Mouse (Mus musculus): ENCODE data around the gene Selenof. TPM values are rescaled to one million over a fixed set of nuclear protein-coding genes. Genes with fewer than 3 reads are reported as not detected.
A peak's percentile ranks its signal among the peaks of the same experiment; 100 is the strongest.

Gene Selenof
- polyA plus RNA-seq, 1 experiment = 264 TPM

- Histone ChIP-seq H3K4me3 (no peak overlapping the region), H3K36me3 (ENCODE audit: control insufficient read depth, insufficient read depth) (no peaks in the 10 kb centered on the region), H3ac (ENCODE audit: control insufficient read depth, insufficient read length) (no peak overlapping the region), H3K4me2 (ENCODE audit: low read depth) (no peak overlapping the region), H3K79me2 (ENCODE audit: control insufficient read depth, insufficient read depth) (no peaks in the 10 kb centered on the region), H3K27me3 (ENCODE audit: control insufficient read depth, insufficient read depth, insufficient read length) (no peaks in the 10 kb centered on the region)
- no peak for TF ChIP-seq POLR2A (IDR thresholded peaks at IDR 0.05; ENCODE audit: insufficient read length, low read depth)
- TF ChIP-seq USF1 (IDR thresholded peaks at IDR 0.05; ENCODE audit: low read depth) = no peak
- TF ChIP-seq SRF (IDR thresholded peaks at IDR 0.05; ENCODE audit: control insufficient read depth, insufficient read length, low read depth) = no peak
These were observed 55.6 kb downstream of the Selenof start for GRCm38 (mm10) chr3:144625691-144626090.

GRCm38 (mm10) chr3:144628005-144628914, 58.2 kb downstream of the Selenof start:
- Histone ChIP-seq H3K4me2 (ENCODE audit: low read depth) (peak overlapping the region; percentile 8), H3K36me3 (ENCODE audit: control insufficient read depth, insufficient read depth) (no peaks in the 10 kb centered on the region), H3K79me2 (ENCODE audit: control insufficient read depth, insufficient read depth) (no peaks in the 10 kb centered on the region), H3K27me3 (ENCODE audit: control insufficient read depth, insufficient read depth, insufficient read length) (no peaks in the 10 kb centered on the region), H3ac (ENCODE audit: control insufficient read depth, insufficient read length) (no peak overlapping the region), H3K4me3 (no peak overlapping the region)
- TF ChIP-seq POLR2A (IDR thresholded peaks at IDR 0.05; ENCODE audit: insufficient read length, low read depth) = no peak
- TF ChIP-seq REST (IDR thresholded peaks at IDR 0.05; ENCODE audit: insufficient read depth, insufficient read length) = no peak

GRCm38 (mm10) chr3:144628915-144629230, 58.8 kb downstream of the Selenof start:
- Histone ChIP-seq H3K36me3 (ENCODE audit: control insufficient read depth, insufficient read depth) (no peaks in the 10 kb centered on the region), H3K79me2 (ENCODE audit: control insufficient read depth, insufficient read depth) (no peaks in the 10 kb centered on the region), H3K4me2 (ENCODE audit: low read depth) (no peak overlapping the region), H3ac (ENCODE audit: control insufficient read depth, insufficient read length) (no peak overlapping the region), H3K4me3 (no peak overlapping the region), H3K27me3 (ENCODE audit: control insufficient read depth, insufficient read depth, insufficient read length) (no peaks in the 10 kb centered on the region)
- TF ChIP-seq USF1 (IDR thresholded peaks at IDR 0.05; ENCODE audit: low read depth) (no peak), POLR2A (IDR thresholded peaks at IDR 0.05; ENCODE audit: insufficient read length, low read depth) (no peak), MAX (IDR thresholded peaks at IDR 0.05; ENCODE audit: low read depth) (no peak), TCF3 (IDR thresholded peaks at IDR 0.05; ENCODE audit: insufficient read length, low read depth) (no peak), MYOG (IDR thresholded peaks at IDR 0.05; ENCODE audit: control insufficient read depth in 1 of 3, insufficient read depth in 1 of 3, insufficient read length in 2 of 3, low read depth in 2 of 3) (no peak), POLR2AphosphoS2 (IDR thresholded peaks at IDR 0.05; ENCODE audit: insufficient read length, low read depth) (no peak), MYOD1 (IDR thresholded peaks at IDR 0.05; ENCODE audit: control insufficient read depth in 1 of 3, insufficient read length in 2 of 3, low read depth in 2 of 3) (no peak), REST (IDR thresholded peaks at IDR 0.05; ENCODE audit: insufficient read depth, insufficient read length) (no peak), E2F4 (IDR thresholded peaks at IDR 0.05; ENCODE audit: insufficient read depth) (no peak), SRF (IDR thresholded peaks at IDR 0.05; ENCODE audit: control insufficient read depth, insufficient read length, low read depth) (no peak), CEBPB (IDR thresholded peaks at IDR 0.05; ENCODE audit: insufficient read depth, poor library complexity, severe bottlenecking) (no peak)

- Histone ChIP-seq H3K36me3 (ENCODE audit: control insufficient read depth, insufficient read depth) (no peaks in the 10 kb centered on the region), H3ac (ENCODE audit: control insufficient read depth, insufficient read length) (no peak overlapping the region), H3K27me3 (ENCODE audit: control insufficient read depth, insufficient read depth, insufficient read length) (no peaks in the 10 kb centered on the region), H3K4me2 (ENCODE audit: low read depth) (no peak overlapping the region), H3K79me2 (ENCODE audit: control insufficient read depth, insufficient read depth) (no peaks in the 10 kb centered on the region), H3K4me3 (no peak overlapping the region)
- TF ChIP-seq POLR2A (IDR thresholded peaks at IDR 0.05; ENCODE audit: insufficient read length, low read depth) (no peak), REST (IDR thresholded peaks at IDR 0.05; ENCODE audit: insufficient read depth, insufficient read length) (no peak), TCF3 (IDR thresholded peaks at IDR 0.05; ENCODE audit: insufficient read length, low read depth) (no peak), POLR2AphosphoS2 (IDR thresholded peaks at IDR 0.05; ENCODE audit: insufficient read length, low read depth) (no peak), MYOG (IDR thresholded peaks at IDR 0.05; ENCODE audit: control insufficient read depth in 1 of 3, insufficient read depth in 1 of 3, insufficient read length in 2 of 3, low read depth in 2 of 3) (no peak), E2F4 (IDR thresholded peaks at IDR 0.05; ENCODE audit: insufficient read depth) (no peak), CEBPB (IDR thresholded peaks at IDR 0.05; ENCODE audit: insufficient read depth, poor library complexity, severe bottlenecking) (no peak), SRF (IDR thresholded peaks at IDR 0.05; ENCODE audit: control insufficient read depth, insufficient read length, low read depth) (no peak), MYOD1 (IDR thresholded peaks at IDR 0.05; ENCODE audit: control insufficient read depth in 1 of 3, insufficient read length in 2 of 3, low read depth in 2 of 3) (no peak), TCF12 (IDR thresholded peaks at IDR 0.05; ENCODE audit: insufficient read depth, poor library complexity, severe bottlenecking) (no peak), MAX (IDR thresholded peaks at IDR 0.05; ENCODE audit: low read depth) (no peak), USF1 (IDR thresholded peaks at IDR 0.05; ENCODE audit: low read depth) (no peak)
These were observed 65.1 kb downstream of the Selenof start for GRCm38 (mm10) chr3:144635236-144635635.

- no peaks in the 10 kb centered on the region for H3K79me2 ChIP-seq (ENCODE audit: control insufficient read depth, insufficient read depth)
- H3K36me3 ChIP-seq (ENCODE audit: control insufficient read depth, insufficient read depth) = peaks cover 4% of the 10 kb centered on the region
- H3ac ChIP-seq (ENCODE audit: control insufficient read depth, insufficient read length) = no peak overlapping the region
- no peak overlapping the region for H3K4me3 ChIP-seq
- TF ChIP-seq MYOG (IDR thresholded peaks at IDR 0.05; ENCODE audit: control insufficient read depth in 1 of 3, insufficient read depth in 1 of 3, insufficient read length in 2 of 3, low read depth in 2 of 3) = no peak
- peak; percentile 16 for TF ChIP-seq TCF12 (IDR thresholded peaks at IDR 0.05; ENCODE audit: insufficient read depth, poor library complexity, severe bottlenecking)
- peak; percentile 48 to 85 (median 82) for TF ChIP-seq MYOD1 (IDR thresholded peaks at IDR 0.05; ENCODE audit: control insufficient read depth in 1 of 3, insufficient read length in 2 of 3, low read depth in 2 of 3)
- TF ChIP-seq USF1 (IDR thresholded peaks at IDR 0.05; ENCODE audit: low read depth) = no peak
- no peaks in the 10 kb centered on the region for H3K27me3 ChIP-seq (ENCODE audit: control insufficient read depth, insufficient read depth, insufficient read length)
- peak overlapping the region; percentile 50 for H3K4me2 ChIP-seq (ENCODE audit: low read depth)
These were observed 68.0 kb downstream of the Selenof start for GRCm38 (mm10) chr3:144638110-144638509.
